ENCODE assay signal across 8 mouse cellular contexts in the genomic region with DNA sequence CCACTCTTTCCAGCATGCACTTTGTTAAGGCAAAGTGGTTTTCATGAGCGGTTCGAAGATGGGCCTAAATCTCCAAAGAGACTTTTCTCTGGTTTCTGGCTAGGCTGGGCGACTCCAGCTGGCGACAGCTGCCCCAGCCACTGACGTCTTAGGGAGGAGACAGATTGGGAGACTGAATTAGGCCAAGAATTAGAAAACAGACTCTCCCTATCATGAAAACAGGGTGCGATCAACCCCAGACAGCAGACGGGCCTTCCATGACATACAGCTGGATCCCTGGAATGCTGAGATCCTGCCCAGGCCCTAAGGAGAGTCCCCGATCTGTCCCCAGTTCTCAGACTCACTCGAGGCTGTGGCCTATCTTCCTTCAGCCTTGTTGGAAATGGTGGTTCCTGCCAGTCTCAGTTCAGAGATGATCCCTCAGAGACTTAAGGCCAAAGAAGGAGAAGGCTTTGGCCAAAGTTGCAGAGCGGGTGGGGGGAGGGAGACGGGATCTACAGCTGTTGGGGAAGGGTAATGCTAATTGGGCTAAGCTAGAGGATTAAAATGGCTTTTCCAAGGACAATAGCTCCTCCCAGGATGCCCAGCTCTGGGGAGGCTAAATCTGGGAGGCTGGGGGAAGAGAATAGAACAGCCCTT. TPM values are rescaled to one million over a fixed set of nuclear protein-coding genes. Genes with fewer than 3 reads are reported as not detected.
A peak's percentile ranks its signal among the peaks of the same experiment; 100 is the strongest.
DNase-seq lines count a peak whose midpoint lies in the region; ATAC-seq and TF ChIP-seq lines count a peak whose summit lies in the region.
"Had no signal": no experiment of that assay in that cellular context is flagged by ENCODE, and none has a peak within 500 bp of the region (broad histone marks: within the 10 kb centered on the region; RNA-seq: fewer than 3 reads in every experiment).

No protein-coding gene starts in this region.

- no peak for TF ChIP-seq POLR2A in ES-Bruce4 (IDR thresholded peaks at IDR 0.05; ENCODE audit: insufficient read depth, low read length)
- no peak for TF ChIP-seq POLR2A in brain, embryonic 14.5 days (IDR thresholded peaks at IDR 0.05; ENCODE audit: borderline replicate concordance, extremely low read depth, insufficient read depth, insufficient read length, poor library complexity, severe bottlenecking)

- H3K4me3 ChIP-seq in ES-Bruce4 (ENCODE audit: low read depth, low read length) = no peak overlapping the region
- H3K4me3 ChIP-seq in hindbrain, embryonic 12.5 days = no peak overlapping the region
- H3K4me3 ChIP-seq in lung, postnatal 0 days (ENCODE audit: low read depth, low read length) = no peak overlapping the region
- H3K4me3 ChIP-seq: liver, embryonic 13.5 days had no signal

- no peaks in the 10 kb centered on the region for H3K27me3 ChIP-seq in ES-Bruce4 (ENCODE audit: control insufficient read depth, insufficient read depth, low read length, poor library complexity, severe bottlenecking)
- H3K27me3 ChIP-seq in hindbrain, embryonic 12.5 days = no peaks in the 10 kb centered on the region; the same call in 1 of the 2 replicates
- no peaks in the 10 kb centered on the region for H3K27me3 ChIP-seq in lung, postnatal 0 days (replicated peaks; ENCODE audit: insufficient read depth, low read length)

- no peak for ATAC-seq in hindbrain, embryonic 12.5 days (ENCODE audit: low FRiP score)
- ATAC-seq in lung, postnatal 0 days = peak; percentile 48

- no peak for TF ChIP-seq CTCF in ES-Bruce4 (IDR thresholded peaks at IDR 0.05; ENCODE audit: low read depth, low read length)
- no peak for TF ChIP-seq CTCF in brain, embryonic 14.5 days (IDR thresholded peaks at IDR 0.05; ENCODE audit: borderline replicate concordance, extremely low read depth, insufficient read depth, insufficient read length)
- no peak for TF ChIP-seq CTCF in lung, postnatal 0 days (IDR thresholded peaks at IDR 0.05)

- H3K27ac ChIP-seq in ES-Bruce4 (ENCODE audit: insufficient read depth, low read length) = peak overlapping the region; percentile 5
- H3K27ac ChIP-seq in hindbrain, embryonic 12.5 days = peak overlapping the region; percentile 12; the same call in 1 of the 2 replicates
- H3K27ac ChIP-seq in lung, postnatal 0 days (ENCODE audit: low read length) = peak overlapping the region; percentile 65
- H3K27ac ChIP-seq: liver, embryonic 13.5 days had no signal

- TF ChIP-seq EP300 in ES-Bruce4 (IDR thresholded peaks at IDR 0.05; ENCODE audit: insufficient read depth, low read depth, low read length) = peak; percentile 30; the same call in 1 of the 2 replicates
- TF ChIP-seq EP300 in lung, postnatal 0 days (IDR thresholded peaks at IDR 0.05) = peak; percentile 15; the same call in 1 of the 2 replicates

- no peaks in the 10 kb centered on the region for H3K36me3 ChIP-seq in ES-Bruce4 (ENCODE audit: control insufficient read depth, insufficient read depth, low read length, poor library complexity, severe bottlenecking)
- H3K36me3 ChIP-seq in hindbrain, embryonic 12.5 days = peaks cover 4% of the 10 kb centered on the region; the same call in 1 of the 2 replicates
- H3K36me3 ChIP-seq in lung, postnatal 0 days (ENCODE audit: insufficient read depth, low read length) = no peaks in the 10 kb centered on the region

- H3K9ac ChIP-seq in ES-Bruce4 (ENCODE audit: low read depth, poor library complexity, severe bottlenecking) = no peak overlapping the region
- no peak overlapping the region for H3K9ac ChIP-seq in hindbrain, embryonic 12.5 days
- no peak overlapping the region for H3K9ac ChIP-seq in lung, postnatal 0 days (replicated peaks; ENCODE audit: low read depth)
- H3K9ac ChIP-seq: liver, embryonic 13.5 days had no signal

- no peaks in the 10 kb centered on the region for H3K9me3 ChIP-seq in ES-Bruce4 (replicated peaks; ENCODE audit: control insufficient read depth, insufficient read depth, low read length, poor library complexity, severe bottlenecking)
- no peaks in the 10 kb centered on the region for H3K9me3 ChIP-seq in hindbrain, embryonic 12.5 days (replicated peaks)
- H3K9me3 ChIP-seq in lung, postnatal 0 days (ENCODE audit: low read length) = no peaks in the 10 kb centered on the region
- H3K9me3 ChIP-seq: liver, embryonic 13.5 days had no signal

- no peak overlapping the region for H3K4me2 ChIP-seq in hindbrain, embryonic 12.5 days (replicated peaks)
- H3K4me2 ChIP-seq in lung, postnatal 0 days (replicated peaks; ENCODE audit: low read depth, low read length) = no peak overlapping the region
- H3K4me2 ChIP-seq: liver, embryonic 13.5 days had no signal

- WGBS in hindbrain, embryonic 12.5 days = 17% methylated on average over 11 of the region's 11 CpGs
- 42% methylated on average over 11 of the region's 11 CpGs for WGBS in lung, postnatal 0 days

- H3K4me1 ChIP-seq in ES-Bruce4 (ENCODE audit: control insufficient read depth, insufficient read depth, low read length) = peaks cover 6% of the 10 kb centered on the region
- peaks cover 20% of the 10 kb centered on the region for H3K4me1 ChIP-seq in hindbrain, embryonic 12.5 days
- H3K4me1 ChIP-seq in lung, postnatal 0 days (ENCODE audit: insufficient read depth, low read depth, low read length) = no peaks in the 10 kb centered on the region

- DNase-seq in brain, embryonic 14.5 days (ENCODE audit: low read depth) = peak; percentile 39
- peak; percentile 87 for DNase-seq in lung, postnatal 0 days (ENCODE audit: low spot score)
- DNase-seq in right cerebral cortex, postnatal 10 days (ENCODE audit: low spot score in 2 of 2) = no peak
- DNase-seq in adrenal gland, postnatal 36 days = no peak
- DNase-seq in layer of hippocampus, adult 9-11 months = no peak
- DNase-seq: liver, embryonic 13.5 days had no signal

RNA-seq across cellular contexts. Expression of a gene that starts 2.6 kb away (rescaled TPM):
- polyA plus RNA-seq in ES-Bruce4 (2011; ENCODE audit: insufficient read depth, insufficient read length, low read depth, missing spikeins) = not detected in 2 replicates
- not detected in 2 replicates for polyA plus RNA-seq in brain, embryonic 14.5 days (2012; rRNA removed)
- 0.18 and 0.22 TPM in 2 replicates for polyA plus RNA-seq in hindbrain, embryonic 12.5 days (2016; fragmentation: Nextera tagmentation; extraction: Ambion mirVana)
- polyA plus RNA-seq in lung, postnatal 0 days (2015; fragmentation: Nextera tagmentation; extraction: Ambion mirVana) = 0.18 and 0.25 TPM in 2 replicates
- total RNA-seq in adrenal gland, postnatal 36 days (2021) = not detected
- polyA plus RNA-seq: liver, embryonic 13.5 days had no signal

RNA-seq across cellular contexts. Expression of a gene that starts 46.1 kb away (rescaled TPM):
- 129 and 133 TPM in 2 replicates for polyA plus RNA-seq in ES-Bruce4 (2011; ENCODE audit: insufficient read depth, insufficient read length, low read depth, missing spikeins)
- polyA plus RNA-seq in brain, embryonic 14.5 days (2012; rRNA removed) = 48.5 and 50.9 TPM in 2 replicates
- 71.8 and 73.6 TPM in 2 replicates for polyA plus RNA-seq in hindbrain, embryonic 12.5 days (2016; fragmentation: Nextera tagmentation; extraction: Ambion mirVana)
- 30.7 and 33.5 TPM in 2 replicates for polyA plus RNA-seq in lung, postnatal 0 days (2015; fragmentation: Nextera tagmentation; extraction: Ambion mirVana)
- total RNA-seq in adrenal gland, postnatal 36 days (2021) = 10 to 100 TPM; 48.5 to 51.9 TPM

Comparison
In these comparisons a context has a peak if more than half of its experiments do, and no peak if none do; other contexts are left out.
1. H3K27ac ChIP-seq: peak in every context shown above with its lines; median percentile 65 in lung, postnatal 0 days; 12 in hindbrain, embryonic 12.5 days; 5 in ES-Bruce4.
2. DNase-seq: peak in brain, embryonic 14.5 days (single experiment) and lung, postnatal 0 days (single experiment); none in right cerebral cortex, postnatal 10 days (0 of 2), adrenal gland, postnatal 36 days (0 of 2) and layer of hippocampus, adult 9-11 months (single experiment).